Mouse (Mus musculus) gastrocnemius, postnatal 10 days (tissue): ENCODE measurements around the gene Ints4. TPM values are rescaled to one million over a fixed set of nuclear protein-coding genes. Genes with fewer than 3 reads are reported as not detected.

Experiments
- DNase-seq: peaks from one replicate; pipeline ENCODE4 v3.0.0; 2021; ENCODE audit warnings: mixed read lengths
- total RNA-seq, 2 experiments: library from RNA; stranded (reverse); gene quantifications; 2 replicates each; pipeline ENCODE4 v1.2.3; 2021

The Ints4 gene
- total RNA-seq, 2 experiments from 2014 or later = 27.2 to 27.3 TPM

DNA sequence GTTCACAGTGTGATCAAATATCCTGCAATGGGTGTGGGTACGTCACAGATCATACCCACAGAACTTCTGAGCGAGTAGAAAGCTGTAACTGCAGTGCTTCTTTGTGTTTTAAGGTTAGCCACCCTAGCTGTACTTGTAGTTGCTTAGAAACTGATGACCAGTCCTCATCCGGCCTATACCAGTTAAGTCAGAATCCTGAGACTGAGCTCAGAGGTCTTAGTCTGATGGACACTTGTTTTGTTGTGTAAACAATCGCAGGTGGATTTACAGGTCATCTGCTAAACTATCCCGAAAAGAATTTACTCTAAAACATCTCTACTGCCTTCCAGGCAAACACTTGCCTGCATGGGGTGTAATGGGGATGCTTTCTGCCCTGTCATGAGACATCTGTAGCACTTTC, 55.8 kb downstream of the Ints4 start:
- DNase-seq = no peak

DNA sequence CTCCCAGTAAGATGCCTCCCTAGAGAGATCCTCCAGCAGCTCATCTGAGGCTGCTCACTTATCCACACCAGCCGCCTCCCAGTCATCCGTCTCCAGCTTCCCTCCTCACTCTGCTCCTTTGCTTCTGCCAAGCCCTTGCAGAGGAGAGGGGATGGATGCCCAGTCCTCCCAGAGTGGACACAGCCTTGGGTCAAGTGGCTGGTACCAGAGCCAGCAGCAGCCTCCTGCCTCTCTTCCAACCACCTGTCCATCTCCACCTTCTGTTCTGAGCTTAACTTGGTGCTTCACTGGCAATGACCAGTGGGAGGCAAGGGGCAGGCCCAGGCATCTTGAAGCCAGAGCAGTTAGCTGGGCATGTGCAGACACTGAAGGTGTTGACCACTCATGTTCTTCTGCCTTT, 65.7 kb downstream of the Ints4 start:
- DNase-seq = no peak

DNA sequence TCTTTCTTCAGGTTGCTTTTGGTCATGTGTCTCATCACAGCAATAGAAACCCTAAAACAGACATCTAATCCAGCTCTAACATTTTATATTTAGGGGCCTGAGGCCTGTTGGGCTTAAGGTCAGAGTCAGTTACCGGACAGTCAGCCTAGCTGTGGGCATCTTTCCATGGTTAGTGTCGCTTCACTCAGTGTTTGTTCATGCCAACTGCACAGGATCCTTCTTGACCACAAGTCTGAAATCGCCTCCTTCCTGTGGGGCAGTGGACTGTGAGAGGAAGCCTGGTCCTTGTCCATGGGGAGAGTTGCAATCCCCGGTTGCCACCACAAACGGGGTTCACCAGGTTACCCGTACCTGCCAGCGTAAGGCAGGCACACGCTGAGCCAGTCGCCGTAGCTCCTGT, 68.5 kb downstream of the Ints4 start:
- DNase-seq = no peak

DNA sequence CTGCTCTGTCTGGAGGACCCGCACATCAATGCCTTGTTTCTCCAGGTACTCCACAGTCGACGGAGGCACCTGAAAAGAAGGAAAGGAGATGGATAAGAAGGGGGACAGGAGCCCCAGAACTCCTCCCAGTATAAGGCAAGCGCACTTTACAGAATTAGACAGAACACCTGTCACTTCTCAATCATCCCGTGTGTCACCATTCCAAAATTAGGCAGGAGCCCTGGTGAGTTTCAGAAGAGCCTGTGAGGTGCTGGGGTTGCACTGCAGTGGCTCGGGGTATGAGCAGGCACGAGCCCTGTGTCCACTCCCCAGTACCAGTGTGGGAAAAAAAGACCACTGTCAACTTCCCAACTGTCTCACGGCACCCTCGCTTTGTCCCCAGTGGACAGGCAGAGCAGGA, 69.9 kb downstream of the Ints4 start:
- no peak for DNase-seq

GRCm38 (mm10) chr7:97563576-97563975, 82.8 kb downstream of the Ints4 start:
- DNase-seq = no peak

DNA sequence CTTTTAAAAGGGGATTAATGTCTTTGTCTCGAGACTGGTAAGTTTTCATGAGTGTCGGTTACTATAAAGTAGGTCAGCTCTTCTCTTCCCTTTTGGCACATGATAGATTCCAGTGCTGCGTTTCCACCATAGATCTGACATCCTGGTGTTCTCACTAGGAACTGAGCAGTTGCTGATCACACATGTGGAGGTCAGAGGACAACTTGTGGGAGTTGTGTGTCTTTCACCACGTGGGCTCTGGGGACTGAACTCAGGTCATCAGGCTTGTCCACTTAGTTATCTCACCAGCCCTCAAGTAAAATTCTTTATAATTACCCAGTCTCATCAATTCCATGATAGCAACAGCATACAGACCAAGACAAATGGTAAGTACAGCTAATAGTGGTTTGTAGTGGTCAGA, 88.6 kb downstream of the Ints4 start:
- no peak for DNase-seq

- no peak for DNase-seq
Observed at GRCm38 (mm10) chr7:97570389-97570788, 89.6 kb downstream of the Ints4 start.

- DNase-seq = peak; percentile 62
Observed at GRCm38 (mm10) chr7:97578361-97579066, 97.8 kb downstream of the Ints4 start.

DNA sequence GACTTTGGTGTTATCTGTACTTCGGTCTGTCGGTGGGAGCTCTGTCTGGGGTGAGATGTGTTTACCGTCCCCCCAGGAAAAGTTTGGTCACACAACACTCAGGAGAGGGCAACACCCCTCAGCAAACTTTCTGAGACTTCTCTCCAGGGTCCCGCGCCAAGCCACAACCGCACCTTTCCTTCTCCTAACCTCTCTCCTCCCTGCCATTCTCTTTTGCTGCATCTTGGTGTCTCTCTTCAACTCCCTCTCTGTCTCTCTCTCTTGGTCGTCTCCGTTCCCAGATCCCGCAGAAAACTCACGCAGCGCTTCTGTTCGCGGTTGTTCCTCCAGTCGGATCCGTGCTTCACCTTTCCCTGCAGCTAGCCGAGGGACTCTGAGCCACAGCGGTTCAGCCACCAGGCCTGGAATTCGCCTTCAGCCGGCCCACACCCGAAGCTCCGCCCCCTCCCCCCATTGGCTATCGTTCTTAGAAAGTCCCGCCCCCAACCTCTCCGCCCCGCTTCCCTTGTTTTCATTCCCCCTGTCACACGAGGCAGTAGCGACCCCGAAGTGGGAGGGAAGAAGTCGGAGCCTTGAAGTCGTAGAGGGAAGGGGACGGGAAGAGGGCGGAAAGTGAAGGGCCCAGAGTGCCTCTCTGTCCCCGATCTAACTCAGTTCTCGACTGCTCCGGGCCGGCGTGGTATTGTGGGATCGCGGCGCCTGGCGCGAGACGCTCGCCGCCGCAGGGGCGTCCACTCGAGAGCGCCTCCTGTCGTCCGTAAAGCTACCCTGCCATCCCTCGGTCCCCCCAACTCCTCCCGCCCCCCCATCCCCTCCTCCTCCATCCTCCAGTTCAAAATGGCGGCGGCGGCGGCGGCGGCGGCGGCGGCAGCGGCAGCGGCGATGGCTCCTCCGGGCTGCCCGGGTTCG, 98.6 kb downstream of the Ints4 start, which contains the start of the genes Aamdc and Rsf1:
Gene Aamdc (minus strand): TSS at position 431 of the 909 bp plus-strand sequence.
Gene Rsf1 (plus strand): TSS at position 823 of the 909 bp plus-strand sequence.
- DNase-seq = peak; percentile 95

DNA sequence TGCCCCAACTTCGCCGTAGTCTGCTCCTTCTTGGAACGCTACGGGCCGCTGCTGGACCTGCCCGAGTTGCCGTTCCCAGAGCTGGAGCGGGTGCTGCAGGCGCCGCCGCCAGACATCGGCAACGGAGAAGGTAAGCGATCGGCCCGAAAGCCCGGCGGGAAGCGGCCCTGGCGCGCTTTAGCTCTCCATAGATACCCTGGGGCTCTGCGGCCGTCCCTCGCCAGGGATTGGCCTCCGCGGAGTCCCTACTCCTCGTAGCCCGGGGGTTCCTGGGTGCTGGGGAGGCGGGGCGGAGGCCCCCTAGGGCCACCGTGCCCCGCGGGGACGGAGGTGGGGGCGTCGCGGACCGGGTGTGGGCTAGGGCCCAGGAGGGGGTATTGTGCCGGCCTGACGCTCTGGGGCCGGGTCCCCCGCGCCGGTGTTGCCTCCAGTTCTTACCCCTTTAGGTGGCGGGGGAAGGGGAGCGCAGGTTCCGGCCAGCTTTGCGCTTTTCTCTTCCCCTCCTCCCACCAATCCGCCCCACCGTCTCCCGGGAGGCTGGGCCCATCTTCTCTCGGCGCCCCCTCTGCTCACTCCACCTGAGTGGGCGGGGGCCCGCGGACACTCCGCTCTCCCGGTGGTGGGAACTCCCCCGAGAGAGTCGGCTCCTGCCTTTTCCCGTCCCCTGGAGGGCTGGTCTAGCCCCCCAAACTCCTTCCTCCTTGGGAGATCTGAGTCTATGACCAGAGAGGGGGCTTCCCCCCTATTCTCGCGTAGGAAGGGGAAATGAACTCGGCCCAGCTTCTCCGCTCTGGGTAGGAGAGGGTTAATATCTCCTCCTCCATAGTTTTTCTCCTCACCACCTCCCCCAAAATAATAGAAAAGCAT, 99.5 kb downstream of the Ints4 start:
- peak; percentile 54 for DNase-seq

- peak; percentile 76 for DNase-seq
Observed at GRCm38 (mm10) chr7:97580843-97581214, 100.1 kb downstream of the Ints4 start.

DNA sequence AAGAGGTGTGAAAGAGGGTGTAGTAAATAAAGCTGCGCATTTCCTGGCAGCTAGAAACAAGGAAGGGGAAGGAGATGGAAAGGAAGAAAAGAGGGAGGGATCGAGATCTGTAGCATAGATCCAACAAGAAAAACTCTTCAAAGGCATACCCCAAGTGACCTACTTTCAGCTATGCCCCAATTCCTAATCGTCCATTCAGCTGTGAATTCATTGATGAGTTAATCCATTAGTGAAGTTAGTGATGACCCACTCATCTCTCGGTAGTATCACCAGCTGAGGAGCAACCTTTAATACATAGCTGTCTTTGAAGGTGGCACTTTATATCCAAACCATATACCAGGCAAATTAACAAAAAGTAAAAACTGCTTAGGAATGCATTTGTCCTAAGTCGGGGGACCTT, 107.8 kb downstream of the Ints4 start:
- DNase-seq = no peak

DNA sequence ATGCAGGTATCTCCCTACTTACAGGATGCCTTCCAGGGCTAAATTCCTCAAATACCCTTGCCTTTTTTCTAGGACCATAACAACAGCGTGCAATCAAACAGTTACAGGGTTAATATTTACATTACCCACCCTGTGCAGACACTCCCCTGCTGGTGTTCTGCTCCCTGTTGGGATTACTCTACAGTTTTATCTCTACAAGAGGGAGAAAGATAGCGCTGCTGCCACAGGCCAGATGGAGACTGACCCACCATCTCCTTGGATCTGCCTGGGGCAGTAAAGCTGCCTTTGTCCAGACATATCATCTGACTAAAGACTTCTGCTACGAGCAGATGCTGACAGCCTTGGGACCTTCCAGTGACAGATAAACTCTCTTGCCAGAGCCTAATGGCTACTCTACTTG, 109.7 kb downstream of the Ints4 start:
- no peak for DNase-seq

Other genes starting within 250 kb of the Ints4 start
- 1 to 10 TPM; 1.3 to 2.0 TPM for gene Usp35, start 148.9 kb upstream of the Ints4 start, total RNA-seq
- gene Kctd21, start 148.6 kb upstream of the Ints4 start, total RNA-seq = 1 to 10 TPM; 1.3 to 2.3 TPM
- gene Alg8, start 109.3 kb upstream of the Ints4 start, total RNA-seq = 1 to 10 TPM; 5.3 to 7.2 TPM
- gene Ndufc2, start 81.0 kb upstream of the Ints4 start, total RNA-seq = 100 to 1,000 TPM; 280 to 319 TPM
- 10 to 100 TPM; 32.6 to 44.3 TPM for gene Thrsp, start 63.2 kb upstream of the Ints4 start, total RNA-seq
- gene Kctd14, start 29.6 kb upstream of the Ints4 start, total RNA-seq = 1 to 10 TPM in 1 of 2 experiments, under 1 TPM in 1; 0.54 to 1.3 TPM
- 100 to 1,000 TPM; 131 to 137 TPM for gene Aamdc, start 98.5 kb downstream of the Ints4 start, total RNA-seq
- gene Rsf1, start 98.9 kb downstream of the Ints4 start, total RNA-seq = 10 to 100 TPM; 15.5 to 20.5 TPM
- gene Clns1a, start 215.7 kb downstream of the Ints4 start, total RNA-seq = 10 to 100 TPM; 43.3 to 46.5 TPM